Mouse (Mus musculus): ENCODE results near the gene Tmem72. TPM values are rescaled to one million over a fixed set of nuclear protein-coding genes. Genes with fewer than 3 reads are reported as not detected.

The Tmem72 gene
- total RNA-seq (2021) = under 1 TPM; 0.16 to 0.33 TPM
- long read RNA-seq, experiment 1 = 0 reads
- long read RNA-seq, experiment 2 = 0 reads

- no peak for DNase-seq (ENCODE audit: low spot score in 2 of 2)
Measured at GRCm38 (mm10) chr6:116716666-116717065, at the start of gene Tmem72. TSS of gene Tmem72 (minus strand) at chr6:116716913.

GRCm38 (mm10) chr6:116764524-116764923 lies 47.8 kb upstream of the Tmem72 start:
- DNase-seq (ENCODE audit: low spot score in 2 of 2) = no peak

- no peak for DNase-seq (ENCODE audit: low spot score in 2 of 2)
Measured at GRCm38 (mm10) chr6:116762333-116762732, 45.6 kb upstream of the Tmem72 start.

- DNase-seq (ENCODE audit: low spot score in 2 of 2) = no peak
Measured at GRCm38 (mm10) chr6:116760181-116760580, 43.5 kb upstream of the Tmem72 start.

GRCm38 (mm10) chr6:116756364-116756763 lies 39.7 kb upstream of the Tmem72 start:
- DNase-seq (ENCODE audit: low spot score in 2 of 2) = no peak

GRCm38 (mm10) chr6:116738046-116738445 lies 21.3 kb upstream of the Tmem72 start:
- DNase-seq (ENCODE audit: low spot score in 2 of 2) = no peak

- no peak for DNase-seq (ENCODE audit: low spot score in 2 of 2)
Measured at GRCm38 (mm10) chr6:116735361-116735760, 18.6 kb upstream of the Tmem72 start.

- DNase-seq (ENCODE audit: low spot score in 2 of 2) = no peak
Measured at GRCm38 (mm10) chr6:116733577-116733976, 16.9 kb upstream of the Tmem72 start.

GRCm38 (mm10) chr6:116724489-116725160 lies 7.9 kb upstream of the Tmem72 start:
- no peak for DNase-seq (ENCODE audit: low spot score in 2 of 2)

- no peak for DNase-seq (ENCODE audit: low spot score in 2 of 2)
Measured at GRCm38 (mm10) chr6:116718920-116719319, 2.2 kb upstream of the Tmem72 start.

GRCm38 (mm10) chr6:116718361-116718760 lies 1.6 kb upstream of the Tmem72 start:
- DNase-seq (ENCODE audit: low spot score in 2 of 2) = no peak

GRCm38 (mm10) chr6:116717851-116718250 lies 1.1 kb upstream of the Tmem72 start:
- no peak for DNase-seq (ENCODE audit: low spot score in 2 of 2)

- DNase-seq (ENCODE audit: low spot score in 2 of 2) = no peak
Measured at GRCm38 (mm10) chr6:116715166-116715565, 1.5 kb downstream of the Tmem72 start.

GRCm38 (mm10) chr6:116714576-116714975 lies 2.1 kb downstream of the Tmem72 start:
- DNase-seq (ENCODE audit: low spot score in 2 of 2) = no peak

- DNase-seq (ENCODE audit: low spot score in 2 of 2) = no peak
Measured at GRCm38 (mm10) chr6:116713966-116714365, 2.7 kb downstream of the Tmem72 start.

- DNase-seq (ENCODE audit: low spot score in 2 of 2) = no peak
Measured at GRCm38 (mm10) chr6:116712503-116712902, 4.2 kb downstream of the Tmem72 start.

- DNase-seq (ENCODE audit: low spot score in 2 of 2) = no peak
Measured at GRCm38 (mm10) chr6:116712062-116712461, 4.7 kb downstream of the Tmem72 start.

GRCm38 (mm10) chr6:116704320-116704719 lies 12.4 kb downstream of the Tmem72 start:
- DNase-seq (ENCODE audit: low spot score in 2 of 2) = no peak

GRCm38 (mm10) chr6:116700821-116701220 lies 15.9 kb downstream of the Tmem72 start:
- DNase-seq (ENCODE audit: low spot score in 2 of 2) = no peak

- DNase-seq (ENCODE audit: low spot score in 2 of 2) = no peak
Measured at GRCm38 (mm10) chr6:116697896-116698425, 18.8 kb downstream of the Tmem72 start.

- no peak for DNase-seq (ENCODE audit: low spot score in 2 of 2)
Measured at GRCm38 (mm10) chr6:116697413-116697812, 19.3 kb downstream of the Tmem72 start.

- no peak for DNase-seq (ENCODE audit: low spot score in 2 of 2)
Measured at GRCm38 (mm10) chr6:116694346-116694745, 22.4 kb downstream of the Tmem72 start.

GRCm38 (mm10) chr6:116693639-116694038 lies 23.1 kb downstream of the Tmem72 start:
- DNase-seq (ENCODE audit: low spot score in 2 of 2) = no peak

Measured in left cerebral cortex, adult 18-20 months (tissue).